12 mouse cellular contexts compared by ENCODE assay signal in genomic region chr8:113114165-113114700, GRCm38 (mm10).
DNase-seq lines count a peak whose midpoint lies in the region; ATAC-seq and TF ChIP-seq lines count a peak whose summit lies in the region.
"Had no signal": no experiment of that assay in that cellular context is flagged by ENCODE, and none has a peak within 500 bp of the region (broad histone marks: within the 10 kb centered on the region; RNA-seq: fewer than 3 reads in every experiment).

No protein-coding gene starts in this region.

- H3K4me1 ChIP-seq in forebrain, postnatal 0 days (ENCODE audit: insufficient read depth), result no peaks in the 10 kb centered on the region
- no peaks in the 10 kb centered on the region for H3K4me1 ChIP-seq in forebrain, embryonic 15.5 days
- H3K4me1 ChIP-seq in kidney, postnatal 0 days (replicated peaks; ENCODE audit: insufficient read depth, low read length), result no peaks in the 10 kb centered on the region
- H3K4me1 ChIP-seq: midbrain, embryonic 13.5 days had no signal

- no peak for TF ChIP-seq CTCF in forebrain, postnatal 0 days (IDR thresholded peaks at IDR 0.05; ENCODE audit: low read depth)
- no peak for TF ChIP-seq CTCF in kidney, postnatal 0 days (IDR thresholded peaks at IDR 0.05; ENCODE audit: low read depth)

- no peaks in the 10 kb centered on the region for H3K36me3 ChIP-seq in forebrain, postnatal 0 days (ENCODE audit: insufficient read depth)
- no peaks in the 10 kb centered on the region for H3K36me3 ChIP-seq in forebrain, embryonic 15.5 days
- no peaks in the 10 kb centered on the region for H3K36me3 ChIP-seq in kidney, postnatal 0 days (ENCODE audit: insufficient read depth, low read length)
- H3K36me3 ChIP-seq: midbrain, embryonic 13.5 days had no signal

- intact Hi-C loops in heart, postnatal 14 days (cut with DNase I), result loop anchor here (5.0 kb wide), 1 partner anchor 518 kb away; no protein-coding TSS in a partner anchor

- DNase-seq in forebrain, postnatal 0 days, result peak; percentile 35
- DNase-seq in right cerebral cortex, postnatal 10 days (ENCODE audit: low spot score in 2 of 2), result peak; percentile 21 to 45
- DNase-seq in right cerebral cortex, postnatal 25 days, result no peak
- DNase-seq in kidney, postnatal 0 days (ENCODE audit: low spot score), result peak; percentile 73
- DNase-seq in natural killer cell, adult 2 months (ENCODE audit: low spot score in 2 of 2), result no peak
- no peak for DNase-seq in heart, postnatal 14 days
- DNase-seq in c-Kit-positive CD71-positive TER-119-positive erythroid progenitor cells, embryonic 14.5 days (ENCODE audit: low spot score), result no peak
- DNase-seq: cerebellum, postnatal 10 days; gastrocnemius, postnatal 14 days had no signal

- no peaks in the 10 kb centered on the region for H3K9me3 ChIP-seq in forebrain, postnatal 0 days (ENCODE audit: low read length)
- H3K9me3 ChIP-seq in forebrain, embryonic 15.5 days, result no peaks in the 10 kb centered on the region
- no peaks in the 10 kb centered on the region for H3K9me3 ChIP-seq in kidney, postnatal 0 days (replicated peaks; ENCODE audit: low read length)

- WGBS in forebrain, postnatal 0 days, result 64% methylated on average over 3 of the region's 3 CpGs
- WGBS in forebrain, embryonic 15.5 days, result 79% methylated on average over 3 of the region's 3 CpGs
- 20% methylated on average over 3 of the region's 3 CpGs for WGBS in kidney, postnatal 0 days

- H3K9ac ChIP-seq in forebrain, postnatal 0 days, result no peak overlapping the region
- H3K9ac ChIP-seq in forebrain, embryonic 15.5 days (replicated peaks), result no peak overlapping the region
- no peak overlapping the region for H3K9ac ChIP-seq in kidney, postnatal 0 days (ENCODE audit: low read depth, low read length)
- H3K9ac ChIP-seq: liver, embryonic 14.5 days; midbrain, embryonic 13.5 days had no signal

- peak; percentile 50 for ATAC-seq in forebrain, postnatal 0 days
- no peak for ATAC-seq in forebrain, embryonic 15.5 days (replicated peaks)
- ATAC-seq in kidney, postnatal 0 days (replicated peaks; ENCODE audit: low FRiP score, low read depth), result peak; percentile 63; the same call in 1 of the 2 replicates
- ATAC-seq: midbrain, embryonic 13.5 days had no signal

- H3K4me2 ChIP-seq in forebrain, postnatal 0 days (ENCODE audit: low read depth), result no peak overlapping the region
- H3K4me2 ChIP-seq in forebrain, embryonic 15.5 days (replicated peaks), result no peak overlapping the region
- no peak overlapping the region for H3K4me2 ChIP-seq in kidney, postnatal 0 days (ENCODE audit: low read length)
- H3K4me2 ChIP-seq: midbrain, embryonic 13.5 days had no signal

- no peak overlapping the region for H3K4me3 ChIP-seq in forebrain, postnatal 0 days (ENCODE audit: low read depth, low read length)
- H3K4me3 ChIP-seq in forebrain, embryonic 15.5 days, result no peak overlapping the region
- no peak overlapping the region for H3K4me3 ChIP-seq in kidney, postnatal 0 days (replicated peaks; ENCODE audit: low read depth, low read length)
- H3K4me3 ChIP-seq: midbrain, embryonic 13.5 days had no signal

- no peaks in the 10 kb centered on the region for H3K27me3 ChIP-seq in forebrain, postnatal 0 days (ENCODE audit: insufficient read depth, low read length)
- H3K27me3 ChIP-seq in forebrain, embryonic 15.5 days, result no peaks in the 10 kb centered on the region
- no peaks in the 10 kb centered on the region for H3K27me3 ChIP-seq in kidney, postnatal 0 days (ENCODE audit: insufficient read depth, low read length)
- H3K27me3 ChIP-seq: midbrain, embryonic 13.5 days had no signal

- H3K27ac ChIP-seq in forebrain, postnatal 0 days (ENCODE audit: low read depth, low read length), result no peak overlapping the region
- no peak overlapping the region for H3K27ac ChIP-seq in forebrain, embryonic 15.5 days (replicated peaks)
- H3K27ac ChIP-seq in kidney, postnatal 0 days, result no peak overlapping the region
- H3K27ac ChIP-seq: liver, embryonic 14.5 days; midbrain, embryonic 13.5 days had no signal

Comparison
In these comparisons a context has a peak if more than half of its experiments do, and no peak if none do; other contexts are left out.
1. DNase-seq: peak in forebrain, postnatal 0 days (single experiment), right cerebral cortex, postnatal 10 days (2 of 2) and kidney, postnatal 0 days (single experiment); none in right cerebral cortex, postnatal 25 days (single experiment), natural killer cell, adult 2 months (0 of 2), heart, postnatal 14 days (0 of 2) and c-Kit-positive CD71-positive TER-119-positive erythroid progenitor cells, embryonic 14.5 days (single experiment).